Mouse (Mus musculus): ENCODE measurements around the gene Arnt2. TPM values are rescaled to one million over a fixed set of nuclear protein-coding genes. Genes with fewer than 3 reads are reported as not detected.

Gene Arnt2
- 0.20 and 13.7 TPM in 2 replicates for polyA plus RNA-seq (2012; rRNA removed; ENCODE audit: low replicate concordance)

DNA sequence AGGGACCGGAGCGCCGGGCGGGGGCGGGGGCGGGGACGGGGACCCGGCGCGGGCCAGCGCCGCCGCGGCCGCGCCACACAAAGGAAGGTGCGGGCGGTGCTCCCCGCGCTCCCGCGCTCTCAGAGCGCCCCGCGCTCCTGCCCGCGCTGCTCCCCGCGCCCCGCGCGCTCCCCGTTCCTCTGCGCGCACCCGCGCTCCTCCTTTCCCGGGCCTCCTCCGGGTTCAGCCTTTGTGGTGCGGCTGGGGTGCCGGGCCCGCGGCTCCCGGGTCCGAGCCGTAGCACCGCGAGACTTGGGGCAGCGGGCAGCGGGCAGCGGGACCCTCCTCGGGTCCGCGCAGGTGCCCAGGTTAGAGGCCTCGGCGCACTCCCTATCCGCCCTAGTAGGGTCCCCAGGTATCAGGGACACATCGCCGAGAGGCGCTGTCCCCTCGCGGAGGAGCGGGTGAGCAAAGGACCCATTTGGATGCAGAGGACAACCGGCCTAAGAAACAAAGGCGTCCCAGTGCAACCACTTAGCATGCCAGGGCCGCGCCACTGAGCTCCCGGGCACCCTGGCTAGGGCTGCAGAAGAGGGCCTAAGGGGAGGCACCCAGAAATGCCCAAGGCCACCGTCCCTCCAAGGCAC, at the start of gene Arnt2:
Gene Arnt2 (minus strand): TSS at position 281 of the 626 bp plus-strand sequence.

Other genes with a start within 250 kb of the Arnt2 start
- gene Gm2115, start 118.8 kb upstream of the Arnt2 start, polyA plus RNA-seq (2012; rRNA removed; ENCODE audit: low replicate concordance), result 0.33 and 0.45 TPM in 2 replicates
- gene Fah, start 196.5 kb upstream of the Arnt2 start, polyA plus RNA-seq (2012; rRNA removed; ENCODE audit: low replicate concordance), result 211 and 318 TPM in 2 replicates